Comparison of ENCODE assay signal across 9 mouse cellular contexts in genomic region chr4:117218517-117219219, GRCm38 (mm10). TPM values are rescaled to one million over a fixed set of nuclear protein-coding genes. Genes with fewer than 3 reads are reported as not detected.
DNase-seq lines count a peak whose midpoint lies in the region; ATAC-seq and TF ChIP-seq lines count a peak whose summit lies in the region.
"Had no signal": no experiment of that assay in that cellular context is flagged by ENCODE, and none has a peak within 500 bp of the region (broad histone marks: within the 10 kb centered on the region; RNA-seq: fewer than 3 reads in every experiment).

No protein-coding gene starts in this region.

- H3K9me3 ChIP-seq in heart, embryonic 13.5 days = no peaks in the 10 kb centered on the region
- H3K9me3 ChIP-seq in lung, embryonic 15.5 days = no peaks in the 10 kb centered on the region
- H3K9me3 ChIP-seq: midbrain, embryonic 12.5 days had no signal

- DNase-seq in adrenal gland, adult (ENCODE audit: inconsistent age in 2 of 2, low spot score in 1 of 2) = peak; percentile 51 to 75
- no peak for DNase-seq in adrenal gland, postnatal 4 days (ENCODE audit: low spot score in 2 of 2)
- DNase-seq in Muller cell, postnatal 12 days (ENCODE audit: inconsistent ontology term) = peak; percentile 41
- peak; percentile 74 for DNase-seq in kidney, postnatal 10 days
- peak; percentile 77 for DNase-seq in retina, postnatal 1 day

- H3K27ac ChIP-seq in cortical plate, adult 2 months (ENCODE audit: insufficient read depth, low read length) = no peak overlapping the region
- no peak overlapping the region for H3K27ac ChIP-seq in heart, embryonic 13.5 days (replicated peaks)
- 0 out of 2 replicates have a peak overlapping the region, but pooled peaks have one; percentile 6 for H3K27ac ChIP-seq in lung, embryonic 15.5 days
- H3K27ac ChIP-seq: midbrain, embryonic 12.5 days had no signal

- WGBS in heart, embryonic 13.5 days = 30% methylated on average over 10 of the region's 10 CpGs
- 32% methylated on average over 10 of the region's 10 CpGs for WGBS in lung, embryonic 15.5 days

- H3K4me2 ChIP-seq in heart, embryonic 13.5 days = peak overlapping the region; percentile 13; the same call in 1 of the 2 replicates
- peak overlapping the region; percentile 34; the same call in 1 of the 2 replicates for H3K4me2 ChIP-seq in lung, embryonic 15.5 days
- H3K4me2 ChIP-seq: midbrain, embryonic 12.5 days had no signal

- peak; percentile 96 for TF ChIP-seq CTCF in cortical plate, adult 2 months (IDR thresholded peaks at IDR 0.05; ENCODE audit: extremely low read depth, insufficient read depth, low read length)

- no peaks in the 10 kb centered on the region for H3K36me3 ChIP-seq in heart, embryonic 13.5 days
- H3K36me3 ChIP-seq in lung, embryonic 15.5 days = no peaks in the 10 kb centered on the region
- H3K36me3 ChIP-seq: midbrain, embryonic 12.5 days had no signal

- H3K4me1 ChIP-seq in cortical plate, adult 2 months (ENCODE audit: control insufficient read depth, insufficient read depth, low read length) = peaks cover 4% of the 10 kb centered on the region
- 0 out of 2 replicates have a peak, but pooled peaks cover 4% of the 10 kb centered on the region for H3K4me1 ChIP-seq in heart, embryonic 13.5 days
- H3K4me1 ChIP-seq in lung, embryonic 15.5 days = 0 out of 2 replicates have a peak, but pooled peaks cover 6% of the 10 kb centered on the region
- H3K4me1 ChIP-seq: midbrain, embryonic 12.5 days had no signal

- TF ChIP-seq POLR2A in cortical plate, adult 2 months (IDR thresholded peaks at IDR 0.05; ENCODE audit: extremely low read depth, insufficient read depth, low read length) = no peak

- no peaks in the 10 kb centered on the region for H3K27me3 ChIP-seq in heart, embryonic 13.5 days (replicated peaks)
- H3K27me3 ChIP-seq in lung, embryonic 15.5 days = no peaks in the 10 kb centered on the region

- H3K4me3 ChIP-seq in cortical plate, adult 2 months (ENCODE audit: insufficient read depth, low read length) = no peak overlapping the region
- H3K4me3 ChIP-seq in heart, embryonic 13.5 days = no peak overlapping the region
- H3K4me3 ChIP-seq in lung, embryonic 15.5 days = no peak overlapping the region
- H3K4me3 ChIP-seq: midbrain, embryonic 12.5 days had no signal

- ATAC-seq in heart, embryonic 13.5 days (ENCODE audit: extremely low read depth, insufficient number of reproducible peaks, low FRiP score, low TSS enrichment) = no peak
- peak; percentile 40; the same call in 1 of the 2 replicates for ATAC-seq in lung, embryonic 15.5 days (ENCODE audit: borderline replicate concordance, extremely low read depth, low FRiP score, low TSS enrichment)

- no peak overlapping the region for H3K9ac ChIP-seq in heart, embryonic 13.5 days
- H3K9ac ChIP-seq in lung, embryonic 15.5 days = no peak overlapping the region
- H3K9ac ChIP-seq: midbrain, embryonic 12.5 days had no signal

RNA-seq across cellular contexts. Expression of gene Tmem53, which starts 33.1 kb away (rescaled TPM):
- 10 to 100 TPM; 50.7 to 56.9 TPM for total RNA-seq in adrenal gland, postnatal 4 days (2021)
- polyA plus RNA-seq in cortical plate, adult 2 months (2012; rRNA removed) = 4.8 and 6.1 TPM in 2 replicates
- polyA plus RNA-seq in heart, embryonic 13.5 days (2015; fragmentation: Nextera tagmentation; extraction: Ambion mirVana) = 25.0 and 28.5 TPM in 2 replicates
- polyA plus RNA-seq in lung, embryonic 15.5 days (2015; fragmentation: Nextera tagmentation; extraction: Ambion mirVana) = 17.6 and 18.6 TPM in 2 replicates

RNA-seq across cellular contexts. Expression of gene Armh1, which starts 33.3 kb away (rescaled TPM):
- total RNA-seq in adrenal gland, postnatal 4 days (2021) = 1 to 10 TPM; 2.0 to 2.3 TPM
- 0.38 and 0.67 TPM in 2 replicates for polyA plus RNA-seq in cortical plate, adult 2 months (2012; rRNA removed)
- 0.35 and 0.51 TPM in 2 replicates for polyA plus RNA-seq in heart, embryonic 13.5 days (2015; fragmentation: Nextera tagmentation; extraction: Ambion mirVana)
- polyA plus RNA-seq in lung, embryonic 15.5 days (2015; fragmentation: Nextera tagmentation; extraction: Ambion mirVana) = 1.0 and 1.1 TPM in 2 replicates

RNA-seq across cellular contexts. Expression of gene Kif2c, which starts 36.2 kb away (rescaled TPM):
- total RNA-seq in adrenal gland, postnatal 4 days (2021) = 10 to 100 TPM; 16.0 to 16.5 TPM
- 0.40 and 0.54 TPM in 2 replicates for polyA plus RNA-seq in cortical plate, adult 2 months (2012; rRNA removed)
- 42.0 and 44.2 TPM in 2 replicates for polyA plus RNA-seq in heart, embryonic 13.5 days (2015; fragmentation: Nextera tagmentation; extraction: Ambion mirVana)
- polyA plus RNA-seq in lung, embryonic 15.5 days (2015; fragmentation: Nextera tagmentation; extraction: Ambion mirVana) = 76.6 and 78.4 TPM in 2 replicates

Comparison
In these comparisons a context has a peak if more than half of its experiments do, and no peak if none do; other contexts are left out.
1. DNase-seq: peak in adrenal gland, adult (2 of 2), Muller cell, postnatal 12 days (single experiment), kidney, postnatal 10 days (single experiment) and retina, postnatal 1 day (single experiment); none in adrenal gland, postnatal 4 days (0 of 2).
2. RNA of gene Kif2c, which starts 36.2 kb away (polyA plus RNA-seq): 76.6 to 78.4 TPM in lung, embryonic 15.5 days and 42.0 to 44.2 TPM in heart, embryonic 13.5 days; 0.40 to 0.54 TPM in cortical plate, adult 2 months; every median in the first group is over 10 times any median in the second.